Mouse (Mus musculus): ENCODE results near the gene Tmem199. TPM values are rescaled to one million over a fixed set of nuclear protein-coding genes. Genes with fewer than 3 reads are reported as not detected.

The Tmem199 gene
- total RNA-seq, 1 experiment from 2014 or later: 23.4 TPM

GRCm38 (mm10) chr11:78495904-78496303 is 16.1 kb downstream of the Tmem199 start:
- peak; percentile 24; the same call in 1 of the 2 replicates for ATAC-seq (replicated peaks; ENCODE audit: low read depth, poor library complexity, severe bottlenecking)

GRCm38 (mm10) chr11:78490781-78491241 is 21.2 kb downstream of the Tmem199 start:
- peak; percentile 46 for ATAC-seq (replicated peaks; ENCODE audit: low read depth, poor library complexity, severe bottlenecking)

GRCm38 (mm10) chr11:78488168-78488567 is 23.8 kb downstream of the Tmem199 start:
- ATAC-seq (replicated peaks; ENCODE audit: low read depth, poor library complexity, severe bottlenecking): peak; percentile 86

- ATAC-seq (replicated peaks; ENCODE audit: low read depth, poor library complexity, severe bottlenecking): no peak
Measured at GRCm38 (mm10) chr11:78483639-78484038, 28.3 kb downstream of the Tmem199 start.

- ATAC-seq (replicated peaks; ENCODE audit: low read depth, poor library complexity, severe bottlenecking): peak; percentile 69
Measured at GRCm38 (mm10) chr11:78475289-78475688, 36.7 kb downstream of the Tmem199 start.

GRCm38 (mm10) chr11:78471326-78472103 is 40.5 kb downstream of the Tmem199 start:
- ATAC-seq (replicated peaks; ENCODE audit: low read depth, poor library complexity, severe bottlenecking): no peak

GRCm38 (mm10) chr11:78467932-78468331 is 44.0 kb downstream of the Tmem199 start:
- no peak for ATAC-seq (replicated peaks; ENCODE audit: low read depth, poor library complexity, severe bottlenecking)

GRCm38 (mm10) chr11:78467515-78467914 is 44.5 kb downstream of the Tmem199 start:
- ATAC-seq (replicated peaks; ENCODE audit: low read depth, poor library complexity, severe bottlenecking): no peak

GRCm38 (mm10) chr11:78466242-78466912 is 45.6 kb downstream of the Tmem199 start:
- no peak for ATAC-seq (replicated peaks; ENCODE audit: low read depth, poor library complexity, severe bottlenecking)

GRCm38 (mm10) chr11:78465568-78466180 is 46.3 kb downstream of the Tmem199 start, which contains the start of gene Slc46a1:
Gene Slc46a1 (plus strand): TSS chr11:78465697.
- ATAC-seq (replicated peaks; ENCODE audit: low read depth, poor library complexity, severe bottlenecking): peak; percentile 94

GRCm38 (mm10) chr11:78465116-78465515 is 46.9 kb downstream of the Tmem199 start:
- ATAC-seq (replicated peaks; ENCODE audit: low read depth, poor library complexity, severe bottlenecking): no peak

- ATAC-seq (replicated peaks; ENCODE audit: low read depth, poor library complexity, severe bottlenecking): no peak
Measured at GRCm38 (mm10) chr11:78463286-78464036, 48.5 kb downstream of the Tmem199 start.

- ATAC-seq (replicated peaks; ENCODE audit: low read depth, poor library complexity, severe bottlenecking): no peak
Measured at GRCm38 (mm10) chr11:78462669-78463068, 49.3 kb downstream of the Tmem199 start.

GRCm38 (mm10) chr11:78461894-78462293 is 50.1 kb downstream of the Tmem199 start:
- no peak for ATAC-seq (replicated peaks; ENCODE audit: low read depth, poor library complexity, severe bottlenecking)

GRCm38 (mm10) chr11:78458740-78459139 is 53.2 kb downstream of the Tmem199 start:
- ATAC-seq (replicated peaks; ENCODE audit: low read depth, poor library complexity, severe bottlenecking): 0 out of 2 replicates have a peak, but pooled peaks have one; percentile 57

Other genes starting within 250 kb of the Tmem199 start
- gene BC030499, start 221.3 kb downstream of the Tmem199 start, total RNA-seq (2017): 0.09 TPM in 1 of 2 replicates, not detected in the other
- gene Spag5, start 210.6 kb downstream of the Tmem199 start, total RNA-seq (2017): 45.9 and 52.4 TPM in 2 replicates
- 1.4 TPM in 1 of 2 replicates, not detected in the other for gene Aldoc, start 189.2 kb downstream of the Tmem199 start, total RNA-seq (2017)
- 12.6 and 17.9 TPM in 2 replicates for gene Pigs, start 183.8 kb downstream of the Tmem199 start, total RNA-seq (2017)
- gene Unc119, start 168.7 kb downstream of the Tmem199 start, total RNA-seq (2017): 13.5 and 33.7 TPM in 2 replicates
- gene Foxn1, start 125.6 kb downstream of the Tmem199 start, total RNA-seq (2017): not detected in 2 replicates
- gene Slc13a2, start 90.0 kb downstream of the Tmem199 start, total RNA-seq (2017): not detected in 2 replicates
- gene Slc46a1, start 46.5 kb downstream of the Tmem199 start, total RNA-seq (2017): 0.58 and 2.7 TPM in 2 replicates
- gene Sarm1, start 14.4 kb downstream of the Tmem199 start, total RNA-seq (2017): not detected in 2 replicates
- gene Vtn, start 13.1 kb downstream of the Tmem199 start, total RNA-seq (2017): not detected in 2 replicates
- gene Sebox, start 8.7 kb downstream of the Tmem199 start, total RNA-seq (2017): 0.82 TPM in 1 of 2 replicates, not detected in the other
- 61.4 and 70.8 TPM in 2 replicates for gene Poldip2, start within 50 bp of the Tmem199 start, total RNA-seq (2017)
- gene Tnfaip1, start 24.2 kb upstream of the Tmem199 start, total RNA-seq (2017): 2.0 and 4.2 TPM in 2 replicates
- 150 and 174 TPM in 2 replicates for gene Ift20, start 24.2 kb upstream of the Tmem199 start, total RNA-seq (2017)
- gene Tmem97, start 38.6 kb upstream of the Tmem199 start, total RNA-seq (2017): 44.3 and 56.2 TPM in 2 replicates
- gene Nlk, start 185.2 kb upstream of the Tmem199 start, total RNA-seq (2017): 23.5 and 36.4 TPM in 2 replicates
- 31.2 and 31.9 TPM in 2 replicates for gene Ccnq, start 239.6 kb upstream of the Tmem199 start, total RNA-seq (2017)

All from common myeloid progenitor, adult 5-6 weeks (primary cell).